Mouse (Mus musculus) liver, postnatal 0 days (tissue): ENCODE results near the gene Necap2. TPM values are rescaled to one million over a fixed set of nuclear protein-coding genes. Genes with fewer than 3 reads are reported as not detected.
A peak's percentile ranks its signal among the peaks of the same experiment; 100 is the strongest.

Source experiments
- ATAC-seq: fragments of 200-750 bp; cut with Nextera tagmentation; 2 replicates; pipeline ENCODE4 v1.8.0; 2017; ENCODE audit warnings: mild to moderate bottlenecking, moderate library complexity
- DNase-seq: peaks from one replicate; pipeline ENCODE4 v3.0.0-alpha.2; 2016
- H3K27ac ChIP-seq: fragments of 300-500 bp; sonication (generic); 2 replicates; pipeline ENCODE4 v1.5.1; 2014; ENCODE audit warnings: antibody characterized with exemption, moderate library complexity, mild to moderate bottlenecking, low read depth
- H3K27me3 ChIP-seq: fragments of 300-500 bp; sonication (generic); 2 replicates; pipeline ENCODE4 v1.6.1; 2014; ENCODE audit warnings: low read length, control low read depth, mixed read lengths; ENCODE audit not compliant: insufficient read depth
- H3K36me3 ChIP-seq: fragments of 300-500 bp; sonication (generic); replicated peaks from 2 replicates; pipeline ENCODE4 v1.6.1; 2014; ENCODE audit warnings: mild to moderate bottlenecking, control low read depth, low read length, moderate library complexity, mixed read lengths; ENCODE audit not compliant: insufficient read depth
- H3K4me1 ChIP-seq: fragments of 300-500 bp; sonication (generic); 2 replicates; pipeline ENCODE4 v1.6.1; 2014; ENCODE audit warnings: antibody characterized with exemption, mild to moderate bottlenecking, control low read depth; ENCODE audit not compliant: insufficient read depth
- H3K4me2 ChIP-seq: fragments of 300-500 bp; sonication (generic); 2 replicates; pipeline ENCODE4 v1.6.1; 2014; ENCODE audit warnings: low read depth, mild to moderate bottlenecking, low read length, moderate library complexity, mixed read lengths
- H3K4me3 ChIP-seq: fragments of 300-500 bp; sonication (generic); 2 replicates; pipeline ENCODE4 v1.5.1; 2014; ENCODE audit warnings: low read depth, low read length
- H3K9ac ChIP-seq: fragments of 300-500 bp; sonication (generic); replicated peaks from 2 replicates; pipeline ENCODE4 v1.6.1; 2014; ENCODE audit warnings: mild to moderate bottlenecking, moderate library complexity
- H3K9me3 ChIP-seq: fragments of 300-500 bp; sonication (generic); 2 replicates; pipeline ENCODE4 v1.6.1; 2016; ENCODE audit warnings: mild to moderate bottlenecking, control low read depth, low read length, mixed read lengths
- CTCF ChIP-seq: sonication (generic); IDR thresholded peaks from 2 replicates; pipeline ENCODE4 v1.5.1; 2016; ENCODE audit warnings: antibody characterized with exemption, low read depth
- EP300 ChIP-seq: IDR thresholded peaks from 2 replicates; pipeline ENCODE4 v1.6.1; 2016; ENCODE audit warnings: antibody characterized with exemption, low read depth, mild to moderate bottlenecking
- WGBS: fragments of 180-500 bp; shearing (Covaris S2); extraction: QIAGEN DNeasy Blood & Tissue Kit; methylation state at CpG from one replicate; pipeline ENCODE4 v1.1.7; 2014; ENCODE audit not compliant: insufficient replicate concordance; 5-methylcytosine and 5-hydroxymethylcytosine counted together
- polyA plus RNA-seq: library from polyadenylated mRNA; unstranded; fragments of >200 nt; fragmentation: Nextera tagmentation; extraction: Ambion mirVana; gene quantifications from 2 replicates; pipeline ENCODE4 v1.2.1, GENCODE M21; 2015

Gene Necap2
- polyA plus RNA-seq, 1 experiment from 2014 or later, result 53.0 TPM

- Histone ChIP-seq H3K27me3 (no peaks in the 10 kb centered on the region), H3K4me2 (peak overlapping the region; percentile 95), H3K36me3 (no peaks in the 10 kb centered on the region), H3K4me3 (peak overlapping the region; percentile 63), H3K4me1 (peaks cover 14% of the 10 kb centered on the region; the same call in 1 of the 2 replicates), H3K27ac (peak overlapping the region; percentile 64; the same call in 1 of the 2 replicates), H3K9me3 (no peaks in the 10 kb centered on the region), H3K9ac (peak overlapping the region; percentile 76)
- TF ChIP-seq CTCF, result no peak
- TF ChIP-seq EP300, result no peak
- ATAC-seq, result peak; percentile 35
- WGBS, result 7% methylated on average over 31 of the region's 32 CpGs
- no peak for DNase-seq
These were observed 18.3 kb downstream of the Necap2 start for GRCm38 (mm10) chr4:141059616-141060425.

GRCm38 (mm10) chr4:141058835-141059234 is 19.3 kb downstream of the Necap2 start:
- Histone ChIP-seq H3K27ac (no peak overlapping the region), H3K9ac (no peak overlapping the region), H3K36me3 (no peaks in the 10 kb centered on the region), H3K4me2 (no peak overlapping the region), H3K27me3 (no peaks in the 10 kb centered on the region), H3K9me3 (no peaks in the 10 kb centered on the region), H3K4me1 (peaks cover 14% of the 10 kb centered on the region; the same call in 1 of the 2 replicates), H3K4me3 (no peak overlapping the region)
- ATAC-seq (no peak), DNase-seq (no peak)
- 70% methylated on average over 9 of the region's 9 CpGs for WGBS
- TF ChIP-seq CTCF, result no peak
- TF ChIP-seq EP300, result no peak

GRCm38 (mm10) chr4:141056970-141057369 is 21.2 kb downstream of the Necap2 start:
- Histone ChIP-seq H3K27ac (no peak overlapping the region), H3K4me2 (no peak overlapping the region), H3K9me3 (no peaks in the 10 kb centered on the region), H3K36me3 (no peaks in the 10 kb centered on the region), H3K4me1 (peaks cover 14% of the 10 kb centered on the region; the same call in 1 of the 2 replicates), H3K27me3 (no peaks in the 10 kb centered on the region), H3K4me3 (no peak overlapping the region), H3K9ac (no peak overlapping the region)
- WGBS, result 91% methylated on average over 10 of the region's 10 CpGs
- DNase-seq (no peak), ATAC-seq (no peak)
- TF ChIP-seq CTCF (no peak), EP300 (no peak)

- DNase-seq (no peak), ATAC-seq (no peak)
- H3K27ac ChIP-seq, result no peak overlapping the region
- no peak overlapping the region for H3K4me3 ChIP-seq
- no peaks in the 10 kb centered on the region for H3K9me3 ChIP-seq
- no peaks in the 10 kb centered on the region for H3K36me3 ChIP-seq
- no peak overlapping the region for H3K9ac ChIP-seq
- TF ChIP-seq EP300 (no peak), CTCF (no peak)
- 58% methylated on average over 17 of the region's 17 CpGs for WGBS
- H3K27me3 ChIP-seq, result no peaks in the 10 kb centered on the region
- no peak overlapping the region for H3K4me2 ChIP-seq
- H3K4me1 ChIP-seq, result no peaks in the 10 kb centered on the region
These were observed 24.5 kb downstream of the Necap2 start for GRCm38 (mm10) chr4:141053568-141054161.

GRCm38 (mm10) chr4:141053138-141053537 is 25.0 kb downstream of the Necap2 start:
- Histone ChIP-seq H3K9me3 (no peaks in the 10 kb centered on the region), H3K36me3 (no peaks in the 10 kb centered on the region), H3K27me3 (no peaks in the 10 kb centered on the region), H3K4me2 (no peak overlapping the region), H3K9ac (no peak overlapping the region), H3K4me1 (no peaks in the 10 kb centered on the region), H3K4me3 (no peak overlapping the region), H3K27ac (no peak overlapping the region)
- no peak for ATAC-seq
- TF ChIP-seq CTCF (no peak), EP300 (no peak)
- DNase-seq, result no peak
- WGBS, result 65% methylated on average over 8 of the region's 8 CpGs

GRCm38 (mm10) chr4:141052442-141052841 is 25.7 kb downstream of the Necap2 start:
- Histone ChIP-seq H3K4me1 (no peaks in the 10 kb centered on the region), H3K9ac (no peak overlapping the region), H3K27ac (no peak overlapping the region), H3K4me3 (no peak overlapping the region), H3K4me2 (no peak overlapping the region), H3K27me3 (no peaks in the 10 kb centered on the region), H3K36me3 (no peaks in the 10 kb centered on the region), H3K9me3 (no peaks in the 10 kb centered on the region)
- ATAC-seq, result no peak
- TF ChIP-seq CTCF, result no peak
- no peak for TF ChIP-seq EP300
- 85% methylated on average over 12 of the region's 12 CpGs for WGBS
- DNase-seq, result no peak
